Mouse (Mus musculus): Measurements from ENCODE around the gene Pigq.

Gene Pigq

GRCm38 (mm10) chr17:25880913-25881641, 63.7 kb downstream of the Pigq start:
- no peak for DNase-seq

GRCm38 (mm10) chr17:25880196-25880910, 64.4 kb downstream of the Pigq start, which contains the start of gene Wfikkn1:
TSS of gene Wfikkn1 (minus strand) at chr17:25880858.
- no peak for DNase-seq

- no peak for DNase-seq
Observed at GRCm38 (mm10) chr17:25879750-25880149, 65.0 kb downstream of the Pigq start.

- DNase-seq: peak; percentile 35
Observed at GRCm38 (mm10) chr17:25879261-25879660, 65.5 kb downstream of the Pigq start.

GRCm38 (mm10) chr17:25878611-25879180, 66.0 kb downstream of the Pigq start:
- no peak for DNase-seq

- no peak for DNase-seq
Observed at GRCm38 (mm10) chr17:25877741-25878610, 66.8 kb downstream of the Pigq start.

- no peak for DNase-seq
Observed at GRCm38 (mm10) chr17:25877025-25877424, 67.7 kb downstream of the Pigq start.

Data from lung, postnatal 14 days (tissue).